Mouse (Mus musculus) kidney, adult 10 weeks (tissue): ENCODE measurements around the gene Krtap13. TPM values are rescaled to one million over a fixed set of nuclear protein-coding genes. Genes with fewer than 3 reads are reported as not detected.

ENCODE experiments used
- polyA plus RNA-seq: library from polyadenylated mRNA; stranded (reverse); fragments of 350-450 nt; fragmentation: Illumina TruSeq; extraction: RNeasy Lipid Tissue Mini Kit (QIAGEN cat#74804); gene quantifications from one replicate; pipeline ENCODE4 v1.2.3, GENCODE M21; 2014; ENCODE audit warnings: low read depth, low replicate concordance

Gene Krtap13
- polyA plus RNA-seq = not detected

GRCm38 (mm10) chr16:88751535-88751934, at the start of gene Krtap13:
Krtap13 (minus strand) TSS chr16:88751635.

DNA sequence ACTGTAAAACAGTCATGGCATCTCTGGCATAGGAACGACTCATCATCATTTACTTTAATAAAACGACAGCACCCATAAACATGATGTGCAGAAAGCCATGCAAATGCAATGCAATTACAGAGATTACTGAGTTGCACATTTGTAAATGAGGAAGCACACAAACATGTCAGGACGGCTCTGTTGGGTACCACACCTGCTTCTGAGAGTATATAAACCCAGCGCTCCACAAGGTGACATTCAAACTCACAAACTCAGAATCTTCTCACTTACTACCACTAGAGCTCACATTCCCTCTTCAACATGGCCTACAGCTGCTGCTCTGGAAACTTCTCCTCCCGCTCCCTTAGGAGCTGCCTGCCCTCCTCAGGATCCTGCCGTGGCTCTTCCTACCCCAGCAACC, 26.2 kb upstream of the Krtap13 start, which contains the start of gene Gm5965:
Gm5965 (plus strand) TSS at position 301 of the 400 bp plus-strand sequence.

GRCm38 (mm10) chr16:88774106-88774505, 22.7 kb upstream of the Krtap13 start, which contains the start of gene 2310057N15Rik:
2310057N15Rik (minus strand) TSS chr16:88774206.

DNA sequence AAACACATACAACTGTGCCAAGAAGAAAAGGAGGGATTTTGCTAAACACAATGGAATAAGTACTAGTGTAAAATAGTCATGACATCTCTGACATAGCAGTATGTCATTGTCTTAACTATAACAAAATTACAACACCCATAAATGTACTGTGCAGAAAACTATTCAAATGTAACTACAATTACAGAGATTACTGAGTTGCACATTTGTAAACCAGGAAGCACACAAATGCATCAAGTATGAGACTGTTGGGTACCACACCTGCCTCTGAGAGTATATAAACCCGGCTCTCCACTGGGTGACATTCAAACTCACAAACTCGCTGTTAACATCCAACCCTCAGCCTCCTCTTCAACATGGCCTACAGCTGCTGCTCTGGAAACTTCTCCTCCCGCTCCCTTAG, 7.1 kb upstream of the Krtap13 start, which contains the start of gene 2310034C09Rik:
2310034C09Rik (plus strand) TSS at position 301 of the 400 bp plus-strand sequence.

DNA sequence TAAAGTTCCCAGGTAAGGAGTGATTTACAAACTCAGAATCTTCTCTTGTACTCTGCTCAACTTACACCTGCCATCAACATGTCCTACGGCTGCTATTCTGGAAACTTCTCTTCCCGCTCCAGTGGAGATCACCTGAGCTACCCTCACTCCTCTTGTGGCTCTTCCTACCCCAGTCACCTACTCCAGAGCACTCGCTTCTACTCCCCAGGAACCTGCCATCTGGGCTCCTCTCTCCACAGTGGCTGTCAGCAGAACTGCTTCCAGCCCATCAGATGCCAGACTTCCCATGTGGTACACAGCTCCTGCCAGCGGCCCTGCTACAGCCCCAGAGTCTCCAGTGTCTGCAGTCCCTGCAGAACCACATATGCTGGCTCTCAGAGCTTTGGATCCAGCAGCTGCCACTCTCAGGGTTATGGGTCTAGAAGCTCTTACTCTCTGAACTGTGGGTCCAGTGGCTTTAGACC, 22.6 kb downstream of the Krtap13 start, which contains the start of gene Krtap13-1:
Krtap13-1 (plus strand) TSS at position 51 of the 464 bp plus-strand sequence.

GRCm38 (mm10) chr16:88707496-88708012, 43.9 kb downstream of the Krtap13 start, which contains the start of gene 2310061N02Rik:
2310061N02Rik (minus strand) TSS chr16:88707962.

Other genes starting within 250 kb of the Krtap13 start
- gene Cldn17, start 244.7 kb downstream of the Krtap13 start, polyA plus RNA-seq = 0.53 TPM
- gene Cldn8, start 188.5 kb downstream of the Krtap13 start, polyA plus RNA-seq = 325 TPM
- not detected for gene Krtap24-1, start 139.4 kb downstream of the Krtap13 start, polyA plus RNA-seq
- gene 2310079G19Rik, start 124.0 kb downstream of the Krtap13 start, polyA plus RNA-seq = not detected
- not detected for gene Krtap26-1, start 103.8 kb downstream of the Krtap13 start, polyA plus RNA-seq
- not detected for gene Krtap27-1, start 80.0 kb downstream of the Krtap13 start, polyA plus RNA-seq
- not detected for gene 2310061N02Rik, start 43.7 kb downstream of the Krtap13 start, polyA plus RNA-seq
- gene Krtap13-1, start 22.8 kb downstream of the Krtap13 start, polyA plus RNA-seq = not detected
- not detected for gene 2310034C09Rik, start 7.2 kb upstream of the Krtap13 start, polyA plus RNA-seq
- not detected for gene 2310057N15Rik, start 22.6 kb upstream of the Krtap13 start, polyA plus RNA-seq
- not detected for gene Gm5965, start 26.3 kb upstream of the Krtap13 start, polyA plus RNA-seq
- gene Gm20741, start 60.6 kb upstream of the Krtap13 start, polyA plus RNA-seq = not detected
- not detected for gene Krtap15, start 68.6 kb upstream of the Krtap13 start, polyA plus RNA-seq
- not detected for gene Krtap14, start 74.5 kb upstream of the Krtap13 start, polyA plus RNA-seq
- not detected for gene Krtap19-1, start 117.8 kb upstream of the Krtap13 start, polyA plus RNA-seq
- gene Krtap19-2, start 122.6 kb upstream of the Krtap13 start, polyA plus RNA-seq = not detected
- gene Krtap19-3, start 126.4 kb upstream of the Krtap13 start, polyA plus RNA-seq = not detected
- not detected for gene Krtap19-4, start 133.5 kb upstream of the Krtap13 start, polyA plus RNA-seq
- gene Krtap19-5, start 144.8 kb upstream of the Krtap13 start, polyA plus RNA-seq = not detected
- gene Krtap19-9b, start 180.6 kb upstream of the Krtap13 start, polyA plus RNA-seq = not detected
- gene Krtap16-3, start 211.2 kb upstream of the Krtap13 start, polyA plus RNA-seq = not detected